In the genomic region with DNA sequence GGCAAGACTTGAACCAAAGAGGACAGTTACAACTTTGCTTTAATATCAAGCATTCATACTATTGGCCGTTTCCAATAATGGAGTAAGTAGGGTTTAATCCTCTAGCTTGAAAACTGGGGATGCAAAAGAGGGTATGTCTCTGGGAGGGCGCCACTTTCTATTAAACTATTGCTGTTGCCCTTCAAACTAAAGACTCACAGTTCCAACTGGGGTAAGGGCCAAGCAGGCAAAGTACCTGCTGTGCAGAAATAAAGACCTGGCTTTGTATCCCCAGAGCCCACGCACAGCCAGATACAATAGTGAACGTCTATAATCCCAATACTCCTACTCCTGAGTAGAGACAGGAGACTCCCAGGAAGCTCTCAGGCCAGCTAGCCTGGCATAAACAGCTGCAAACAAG, we compare ENCODE assay signal across 33 mouse cellular contexts.
"Had no signal": no experiment of that assay in that cellular context is flagged by ENCODE, and none has a peak within 500 bp of the region (broad histone marks: within the 10 kb centered on the region; RNA-seq: fewer than 3 reads in every experiment).

No protein-coding gene starts in this region.

- H3K4me1 ChIP-seq: hindbrain, embryonic 10.5 days; hindbrain, embryonic 12.5 days; hindbrain, embryonic 13.5 days; hindbrain, embryonic 15.5 days; intestine, embryonic 15.5 days; kidney, embryonic 15.5 days had no signal

- ATAC-seq: hindbrain, embryonic 16.5 days; hindbrain, postnatal 0 days; inflammation-experienced regulatory T-cells, adult 6 months; intestine, embryonic 15.5 days; intestine, embryonic 16.5 days; intestine, postnatal 0 days had no signal

- H3K27ac ChIP-seq: heart, embryonic 13.5 days; heart, embryonic 15.5 days; hindbrain, embryonic 10.5 days; hindbrain, embryonic 12.5 days; hindbrain, embryonic 13.5 days; hindbrain, embryonic 14.5 days; hindbrain, embryonic 15.5 days; hindbrain, postnatal 0 days; intestine, embryonic 15.5 days; kidney, embryonic 15.5 days; kidney, postnatal 0 days; layer of hippocampus, adult 2 months; left cerebral cortex, adult 2 months had no signal

- H3K4me2 ChIP-seq: heart, embryonic 12.5 days; heart, embryonic 13.5 days; heart, embryonic 15.5 days; hindbrain, embryonic 12.5 days; hindbrain, embryonic 13.5 days; hindbrain, embryonic 14.5 days; hindbrain, embryonic 15.5 days; intestine, embryonic 15.5 days; kidney, embryonic 15.5 days had no signal

- H3K9me3 ChIP-seq: heart, embryonic 12.5 days; heart, embryonic 13.5 days; heart, embryonic 15.5 days; hindbrain, embryonic 10.5 days; hindbrain, embryonic 12.5 days; hindbrain, embryonic 13.5 days; hindbrain, embryonic 15.5 days; intestine, embryonic 15.5 days; kidney, embryonic 15.5 days had no signal

- H3K27me3 ChIP-seq: hindbrain, embryonic 13.5 days; hindbrain, embryonic 15.5 days; intestine, embryonic 15.5 days; kidney, embryonic 15.5 days had no signal

- DNase-seq: heart, postnatal 10 days; heart, postnatal 14 days; heart, postnatal 4 days; kidney, adult 11 months; kidney, adult 18-20 months; kidney, adult 2 months; kidney, adult 8-10 months; kidney, adult 9 months; kidney, postnatal 10 days; kidney, postnatal 14 days; kidney, postnatal 25 days; kidney, postnatal 36 days; kidney, postnatal 4 days; layer of hippocampus, adult 9-11 months; layer of hippocampus, postnatal 36 days had no signal

- H3K36me3 ChIP-seq: heart, embryonic 12.5 days; heart, embryonic 13.5 days; heart, embryonic 15.5 days; hindbrain, embryonic 10.5 days; hindbrain, embryonic 12.5 days; hindbrain, embryonic 13.5 days; hindbrain, embryonic 15.5 days; intestine, embryonic 15.5 days; kidney, embryonic 15.5 days had no signal

- H3K4me3 ChIP-seq: heart, embryonic 12.5 days; heart, embryonic 13.5 days; heart, embryonic 15.5 days; hindbrain, embryonic 10.5 days; hindbrain, embryonic 12.5 days; hindbrain, embryonic 13.5 days; hindbrain, embryonic 15.5 days; intestine, embryonic 15.5 days; kidney, embryonic 15.5 days; layer of hippocampus, adult 2 months; left cerebral cortex, adult 2 months had no signal

- H3K9ac ChIP-seq: heart, embryonic 12.5 days; heart, embryonic 13.5 days; heart, embryonic 15.5 days; hindbrain, embryonic 12.5 days; hindbrain, embryonic 13.5 days; hindbrain, embryonic 14.5 days; hindbrain, embryonic 15.5 days; intestine, embryonic 15.5 days; kidney, embryonic 15.5 days had no signal
